Mouse (Mus musculus): ENCODE data around the gene Tor1b. TPM values are rescaled to one million over a fixed set of nuclear protein-coding genes. Genes with fewer than 3 reads are reported as not detected.
A peak's percentile ranks its signal among the peaks of the same experiment; 100 is the strongest.
"Not testable (repeated sequence)": the region's sequence is repeated elsewhere in the genome, so short reads cannot be mapped to it uniquely, and the experiment has no call there.

Tor1b gene
- polyA plus RNA-seq, 2 experiments: 39.6 to 45.3 TPM

- 79% methylated on average over 4 of the region's 4 CpGs for WGBS
- DNase-seq (ENCODE audit: low spot score): no peak
- peaks cover 11% of the 10 kb centered on the region for H3K4me1 ChIP-seq (ENCODE audit: control insufficient read depth, insufficient read depth, low read length)
- H3K9me3 ChIP-seq (ENCODE audit: control insufficient read depth, low read length): no peaks in the 10 kb centered on the region
- no peak for TF ChIP-seq POLR2A (IDR thresholded peaks at IDR 0.05; ENCODE audit: borderline replicate concordance, extremely low read depth, insufficient read depth, insufficient read length)
- H3K27ac ChIP-seq (replicated peaks; ENCODE audit: low read depth, low read length): no peak overlapping the region
- H3K27me3 ChIP-seq (ENCODE audit: control insufficient read depth, insufficient read depth, low read length): no peaks in the 10 kb centered on the region
- no peaks in the 10 kb centered on the region for H3K36me3 ChIP-seq (ENCODE audit: control insufficient read depth, insufficient read depth, low read length)
- no peak overlapping the region for H3K9ac ChIP-seq (ENCODE audit: low read depth, low read length, severe bottlenecking)
- no peak for ATAC-seq (ENCODE audit: low FRiP score, low read depth)
- no peak overlapping the region for H3K4me2 ChIP-seq (replicated peaks; ENCODE audit: low read depth, low read length, severe bottlenecking)
- H3K4me3 ChIP-seq (replicated peaks; ENCODE audit: low read length): no peak overlapping the region
These were observed 26.4 kb upstream of the Tor1b start for GRCm38 (mm10) chr2:30926381-30926780.

GRCm38 (mm10) chr2:30927151-30927781 lies 25.5 kb upstream of the Tor1b start:
- Histone ChIP-seq H3K4me1 (ENCODE audit: control insufficient read depth, insufficient read depth, low read length) (peaks cover 11% of the 10 kb centered on the region), H3K36me3 (ENCODE audit: control insufficient read depth, insufficient read depth, low read length) (no peaks in the 10 kb centered on the region), H3K9me3 (ENCODE audit: control insufficient read depth, low read length) (no peaks in the 10 kb centered on the region), H3K4me3 (replicated peaks; ENCODE audit: low read length) (no peak overlapping the region), H3K27me3 (ENCODE audit: control insufficient read depth, insufficient read depth, low read length) (no peaks in the 10 kb centered on the region), H3K27ac (replicated peaks; ENCODE audit: low read depth, low read length) (no peak overlapping the region), H3K4me2 (replicated peaks; ENCODE audit: low read depth, low read length, severe bottlenecking) (no peak overlapping the region), H3K9ac (ENCODE audit: low read depth, low read length, severe bottlenecking) (no peak overlapping the region)
- ATAC-seq (ENCODE audit: low FRiP score, low read depth) (no peak), DNase-seq (ENCODE audit: low spot score) (no peak)
- no peak for TF ChIP-seq POLR2A (IDR thresholded peaks at IDR 0.05; ENCODE audit: borderline replicate concordance, extremely low read depth, insufficient read depth, insufficient read length)
- 51% methylated on average over 9 of the region's 9 CpGs for WGBS

GRCm38 (mm10) chr2:30927844-30928628 lies 24.7 kb upstream of the Tor1b start:
- DNase-seq (ENCODE audit: low spot score) (peak; percentile 86), ATAC-seq (ENCODE audit: low FRiP score, low read depth) (peak; percentile 69; the same call in 1 of the 2 replicates)
- WGBS: 18% methylated on average over 14 of the region's 14 CpGs
- H3K4me2 ChIP-seq (replicated peaks; ENCODE audit: low read depth, low read length, severe bottlenecking): no peak overlapping the region
- H3K36me3 ChIP-seq (ENCODE audit: control insufficient read depth, insufficient read depth, low read length): no peaks in the 10 kb centered on the region
- H3K9ac ChIP-seq (ENCODE audit: low read depth, low read length, severe bottlenecking): no peak overlapping the region
- peaks cover 11% of the 10 kb centered on the region for H3K4me1 ChIP-seq (ENCODE audit: control insufficient read depth, insufficient read depth, low read length)
- no peak for TF ChIP-seq POLR2A (IDR thresholded peaks at IDR 0.05; ENCODE audit: borderline replicate concordance, extremely low read depth, insufficient read depth, insufficient read length)
- no peaks in the 10 kb centered on the region for H3K27me3 ChIP-seq (ENCODE audit: control insufficient read depth, insufficient read depth, low read length)
- no peaks in the 10 kb centered on the region for H3K9me3 ChIP-seq (ENCODE audit: control insufficient read depth, low read length)
- no peak overlapping the region for H3K27ac ChIP-seq (replicated peaks; ENCODE audit: low read depth, low read length)
- no peak overlapping the region for H3K4me3 ChIP-seq (replicated peaks; ENCODE audit: low read length)

- no peak overlapping the region for H3K9ac ChIP-seq (ENCODE audit: low read depth, low read length, severe bottlenecking)
- WGBS: 29% methylated on average over 12 of the region's 12 CpGs
- H3K4me3 ChIP-seq (replicated peaks; ENCODE audit: low read length): peak overlapping the region; percentile 21; the same call in 1 of the 2 replicates
- no peak for TF ChIP-seq POLR2A (IDR thresholded peaks at IDR 0.05; ENCODE audit: borderline replicate concordance, extremely low read depth, insufficient read depth, insufficient read length)
- H3K4me1 ChIP-seq (ENCODE audit: control insufficient read depth, insufficient read depth, low read length): peaks cover 11% of the 10 kb centered on the region
- DNase-seq (ENCODE audit: low spot score) (peak; percentile 3), ATAC-seq (ENCODE audit: low FRiP score, low read depth) (0 out of 2 replicates have a peak, but pooled peaks have one; percentile 15)
- no peaks in the 10 kb centered on the region for H3K27me3 ChIP-seq (ENCODE audit: control insufficient read depth, insufficient read depth, low read length)
- no peaks in the 10 kb centered on the region for H3K36me3 ChIP-seq (ENCODE audit: control insufficient read depth, insufficient read depth, low read length)
- no peaks in the 10 kb centered on the region for H3K9me3 ChIP-seq (ENCODE audit: control insufficient read depth, low read length)
- no peak overlapping the region for H3K27ac ChIP-seq (replicated peaks; ENCODE audit: low read depth, low read length)
- H3K4me2 ChIP-seq (replicated peaks; ENCODE audit: low read depth, low read length, severe bottlenecking): peak overlapping the region; percentile 49
These were observed 23.8 kb upstream of the Tor1b start for GRCm38 (mm10) chr2:30928893-30929482.

- ATAC-seq (ENCODE audit: low FRiP score, low read depth) (0 out of 2 replicates have a peak, but pooled peaks have one; percentile 29), DNase-seq (ENCODE audit: low spot score) (peak; percentile 66)
- Histone ChIP-seq H3K4me1 (ENCODE audit: control insufficient read depth, insufficient read depth, low read length) (peaks cover 11% of the 10 kb centered on the region), H3K4me2 (replicated peaks; ENCODE audit: low read depth, low read length, severe bottlenecking) (peak within 1 kb of the TSS; percentile 49), H3K27me3 (ENCODE audit: control insufficient read depth, insufficient read depth, low read length) (no peaks in the 10 kb centered on the region), H3K36me3 (ENCODE audit: control insufficient read depth, insufficient read depth, low read length) (no peaks in the 10 kb centered on the region), H3K9me3 (ENCODE audit: control insufficient read depth, low read length) (no peaks in the 10 kb centered on the region), H3K27ac (replicated peaks; ENCODE audit: low read depth, low read length) (no peak within 1 kb of the TSS), H3K4me3 (replicated peaks; ENCODE audit: low read length) (peak within 1 kb of the TSS; percentile 21), H3K9ac (ENCODE audit: low read depth, low read length, severe bottlenecking) (no peak within 1 kb of the TSS; the same call in 1 of the 2 replicates)
- WGBS: 1% methylated on average over 23 of the region's 23 CpGs
- TF ChIP-seq POLR2A (IDR thresholded peaks at IDR 0.05; ENCODE audit: borderline replicate concordance, extremely low read depth, insufficient read depth, insufficient read length): no peak
These were observed 23.2 kb upstream of the Tor1b start, which contains the start of gene Ptges for GRCm38 (mm10) chr2:30929483-30930045. Ptges (minus strand) TSS chr2:30929863.

GRCm38 (mm10) chr2:30930846-30931245 lies 21.9 kb upstream of the Tor1b start:
- H3K36me3 ChIP-seq (ENCODE audit: control insufficient read depth, insufficient read depth, low read length); H3K4me3 ChIP-seq (replicated peaks; ENCODE audit: low read length); DNase-seq (ENCODE audit: low spot score); H3K27ac ChIP-seq (replicated peaks; ENCODE audit: low read depth, low read length); ATAC-seq (ENCODE audit: low FRiP score, low read depth); H3K9me3 ChIP-seq (ENCODE audit: control insufficient read depth, low read length); H3K9ac ChIP-seq (ENCODE audit: low read depth, low read length, severe bottlenecking); H3K27me3 ChIP-seq (ENCODE audit: control insufficient read depth, insufficient read depth, low read length); H3K4me2 ChIP-seq (replicated peaks; ENCODE audit: low read depth, low read length, severe bottlenecking): not testable (repeated sequence)
- WGBS: 84% methylated on average over 2 of the region's 2 CpGs
- peaks cover 11% of the 10 kb centered on the region for H3K4me1 ChIP-seq (ENCODE audit: control insufficient read depth, insufficient read depth, low read length)
